ENCODE assay signal across 21 mouse cellular contexts in genomic region chr13:25362627-25362967, GRCm38 (mm10).
DNase-seq lines count a peak whose midpoint lies in the region; ATAC-seq and TF ChIP-seq lines count a peak whose summit lies in the region.
"Had no signal": no experiment of that assay in that cellular context is flagged by ENCODE, and none has a peak within 500 bp of the region (broad histone marks: within the 10 kb centered on the region; RNA-seq: fewer than 3 reads in every experiment).

No protein-coding gene starts in this region.

- H3K27ac ChIP-seq in forebrain, embryonic 13.5 days, result peak overlapping the region; percentile 0; the same call in 1 of the 2 replicates
- H3K27ac ChIP-seq in forebrain, embryonic 11.5 days (ENCODE audit: low read depth, low read length), result no peak overlapping the region
- peak overlapping the region; percentile 40; the same call in 1 of the 2 replicates for H3K27ac ChIP-seq in left cerebral cortex, adult 2 months
- peak overlapping the region; percentile 47 for H3K27ac ChIP-seq in forebrain, postnatal 0 days (ENCODE audit: low read depth, low read length)
- H3K27ac ChIP-seq in midbrain, postnatal 0 days (ENCODE audit: low read depth, low read length), result peak overlapping the region; percentile 51
- no peak overlapping the region for H3K27ac ChIP-seq in limb, embryonic 10.5 days
- H3K27ac ChIP-seq: gastrocnemius, adult 2 months; heart, embryonic 10.5 days; kidney, embryonic 15.5 days had no signal

- no peak overlapping the region for H3K4me2 ChIP-seq in forebrain, embryonic 13.5 days
- H3K4me2 ChIP-seq in forebrain, embryonic 11.5 days (ENCODE audit: low read depth, low read length, severe bottlenecking), result no peak overlapping the region
- H3K4me2 ChIP-seq in forebrain, postnatal 0 days (ENCODE audit: low read depth), result 0 out of 2 replicates have a peak overlapping the region, but pooled peaks have one; percentile 16
- H3K4me2 ChIP-seq in midbrain, postnatal 0 days (ENCODE audit: low read depth, low read length, poor library complexity, severe bottlenecking), result no peak overlapping the region
- H3K4me2 ChIP-seq: embryonic facial prominence, embryonic 13.5 days; kidney, embryonic 15.5 days; liver, embryonic 11.5 days had no signal

- no peak overlapping the region for H3K9ac ChIP-seq in forebrain, embryonic 13.5 days
- H3K9ac ChIP-seq in forebrain, embryonic 11.5 days (ENCODE audit: low read length), result no peak overlapping the region
- no peak overlapping the region for H3K9ac ChIP-seq in forebrain, postnatal 0 days
- H3K9ac ChIP-seq in midbrain, postnatal 0 days (replicated peaks; ENCODE audit: low read length, poor library complexity, severe bottlenecking), result no peak overlapping the region
- H3K9ac ChIP-seq: embryonic facial prominence, embryonic 13.5 days; kidney, embryonic 15.5 days; liver, postnatal 0 days had no signal

- WGBS in forebrain, embryonic 13.5 days, result 55% methylated on average over 4 of the region's 4 CpGs
- 70% methylated on average over 4 of the region's 4 CpGs for WGBS in forebrain, embryonic 11.5 days
- WGBS in forebrain, postnatal 0 days, result 26% methylated on average over 4 of the region's 4 CpGs
- 36% methylated on average over 4 of the region's 4 CpGs for WGBS in midbrain, postnatal 0 days
- whole genome bisulfite sequencing in limb, embryonic 10.5 days, result 72% methylated on average over 4 of the region's 4 CpGs

- H3K4me3 ChIP-seq in forebrain, embryonic 13.5 days, result no peak overlapping the region
- H3K4me3 ChIP-seq in forebrain, embryonic 11.5 days (ENCODE audit: low read depth, low read length), result no peak overlapping the region
- no peak overlapping the region for H3K4me3 ChIP-seq in left cerebral cortex, adult 2 months
- no peak overlapping the region for H3K4me3 ChIP-seq in forebrain, postnatal 0 days (ENCODE audit: low read depth, low read length)
- no peak overlapping the region for H3K4me3 ChIP-seq in midbrain, postnatal 0 days (ENCODE audit: low read depth, low read length)
- no peak overlapping the region for H3K4me3 ChIP-seq in limb, embryonic 10.5 days
- H3K4me3 ChIP-seq: embryonic facial prominence, embryonic 13.5 days; erythroblast, embryonic 14.5 days; gastrocnemius, adult 2 months; heart, embryonic 10.5 days; kidney, embryonic 15.5 days had no signal

- peak; percentile 51; the same call in 1 of the 2 replicates for ATAC-seq in forebrain, embryonic 13.5 days
- no peak for ATAC-seq in forebrain, embryonic 11.5 days (replicated peaks; ENCODE audit: low FRiP score)
- no peak for ATAC-seq in forebrain, postnatal 0 days
- no peak; the same call in 1 of the 2 replicates for ATAC-seq in midbrain, postnatal 0 days (ENCODE audit: low FRiP score)
- ATAC-seq: intestine, postnatal 0 days; liver, postnatal 0 days; lung, postnatal 0 days had no signal

- no peak for DNase-seq in forebrain, embryonic 11.5 days (ENCODE audit: low spot score)
- DNase-seq in left cerebral cortex, adult 2 months (ENCODE audit: extremely low spot score in 1 of 2, low spot score in 2 of 2), result no peak
- DNase-seq in left cerebral cortex, postnatal 36 days (ENCODE audit: low spot score in 2 of 2), result no peak
- DNase-seq in forebrain, postnatal 0 days, result no peak
- DNase-seq in midbrain, postnatal 0 days (ENCODE audit: low spot score), result no peak
- DNase-seq in heart, adult 9 months (ENCODE audit: low spot score in 2 of 2), result no peak
- DNase-seq in limb, embryonic 10.5 days (ENCODE audit: low spot score), result no peak
- DNase-seq: adrenal gland, postnatal 36 days; cerebellum, adult 9-10 months; gastrocnemius, adult 2 months; kidney, postnatal 4 days; liver, postnatal 0 days; retina, postnatal 1 day had no signal

- no peaks in the 10 kb centered on the region for H3K9me3 ChIP-seq in forebrain, embryonic 13.5 days (replicated peaks)
- H3K9me3 ChIP-seq in forebrain, embryonic 11.5 days (ENCODE audit: control insufficient read depth, low read length), result no peaks in the 10 kb centered on the region
- no peaks in the 10 kb centered on the region for H3K9me3 ChIP-seq in forebrain, postnatal 0 days (ENCODE audit: low read length)
- H3K9me3 ChIP-seq in midbrain, postnatal 0 days (ENCODE audit: low read length), result no peaks in the 10 kb centered on the region
- no peaks in the 10 kb centered on the region for H3K9me3 ChIP-seq in limb, embryonic 10.5 days (replicated peaks)
- H3K9me3 ChIP-seq: embryonic facial prominence, embryonic 13.5 days; heart, embryonic 10.5 days; kidney, embryonic 15.5 days had no signal

- H3K4me1 ChIP-seq in forebrain, embryonic 13.5 days, result peaks cover 12% of the 10 kb centered on the region
- no peaks in the 10 kb centered on the region for H3K4me1 ChIP-seq in forebrain, embryonic 11.5 days (replicated peaks; ENCODE audit: control insufficient read depth, insufficient read depth, low read length)
- no peaks in the 10 kb centered on the region; the same call in 1 of the 2 replicates for H3K4me1 ChIP-seq in forebrain, postnatal 0 days (ENCODE audit: insufficient read depth)
- 0 out of 2 replicates have a peak, but pooled peaks cover 7% of the 10 kb centered on the region for H3K4me1 ChIP-seq in midbrain, postnatal 0 days (ENCODE audit: insufficient read depth, low read length)
- H3K4me1 ChIP-seq in limb, embryonic 10.5 days, result peaks cover 4% of the 10 kb centered on the region; the same call in 1 of the 2 replicates
- H3K4me1 ChIP-seq: heart, embryonic 10.5 days; kidney, embryonic 15.5 days had no signal

- H3K36me3 ChIP-seq in forebrain, embryonic 13.5 days (ENCODE audit: poor library complexity, severe bottlenecking), result no peaks in the 10 kb centered on the region
- no peaks in the 10 kb centered on the region for H3K36me3 ChIP-seq in forebrain, embryonic 11.5 days (ENCODE audit: control insufficient read depth, insufficient read depth, low read length)
- no peaks in the 10 kb centered on the region for H3K36me3 ChIP-seq in forebrain, postnatal 0 days (ENCODE audit: insufficient read depth)
- H3K36me3 ChIP-seq in midbrain, postnatal 0 days (ENCODE audit: insufficient read depth, low read length), result no peaks in the 10 kb centered on the region
- H3K36me3 ChIP-seq in limb, embryonic 10.5 days, result no peaks in the 10 kb centered on the region
- H3K36me3 ChIP-seq: embryonic facial prominence, embryonic 13.5 days; heart, embryonic 10.5 days; kidney, embryonic 15.5 days had no signal

- no peaks in the 10 kb centered on the region for H3K27me3 ChIP-seq in forebrain, embryonic 13.5 days
- H3K27me3 ChIP-seq in forebrain, embryonic 11.5 days (ENCODE audit: control insufficient read depth, insufficient read depth, low read length), result no peaks in the 10 kb centered on the region
- H3K27me3 ChIP-seq in forebrain, postnatal 0 days (ENCODE audit: insufficient read depth, low read length), result no peaks in the 10 kb centered on the region
- no peaks in the 10 kb centered on the region for H3K27me3 ChIP-seq in midbrain, postnatal 0 days (ENCODE audit: insufficient read depth, low read length)
- H3K27me3 ChIP-seq in limb, embryonic 10.5 days (ENCODE audit: low read depth, poor library complexity, severe bottlenecking), result no peaks in the 10 kb centered on the region
- H3K27me3 ChIP-seq: embryonic facial prominence, embryonic 13.5 days; kidney, embryonic 15.5 days had no signal

- intact Hi-C loops in left cerebral cortex, adult 2 months (cut with DNase I), result no loop called here
- intact Hi-C loops in left cerebral cortex, postnatal 36 days (cut with DNase I), result no loop called here

- TF ChIP-seq CTCF in left cerebral cortex, adult 2 months (IDR thresholded peaks at IDR 0.05), result no peak
- TF ChIP-seq CTCF in forebrain, postnatal 0 days (IDR thresholded peaks at IDR 0.05; ENCODE audit: low read depth), result no peak
- TF ChIP-seq CTCF in midbrain, postnatal 0 days (IDR thresholded peaks at IDR 0.05), result no peak

Comparison
In these comparisons a context has a peak if more than half of its experiments do, and no peak if none do; other contexts are left out.
1. H3K27ac ChIP-seq: peak in forebrain, embryonic 13.5 days (single experiment), left cerebral cortex, adult 2 months (single experiment), forebrain, postnatal 0 days (single experiment) and midbrain, postnatal 0 days (single experiment); none in forebrain, embryonic 11.5 days (single experiment) and limb, embryonic 10.5 days (single experiment).